9 mouse cellular contexts compared by ENCODE assay signal in the genomic region with DNA sequence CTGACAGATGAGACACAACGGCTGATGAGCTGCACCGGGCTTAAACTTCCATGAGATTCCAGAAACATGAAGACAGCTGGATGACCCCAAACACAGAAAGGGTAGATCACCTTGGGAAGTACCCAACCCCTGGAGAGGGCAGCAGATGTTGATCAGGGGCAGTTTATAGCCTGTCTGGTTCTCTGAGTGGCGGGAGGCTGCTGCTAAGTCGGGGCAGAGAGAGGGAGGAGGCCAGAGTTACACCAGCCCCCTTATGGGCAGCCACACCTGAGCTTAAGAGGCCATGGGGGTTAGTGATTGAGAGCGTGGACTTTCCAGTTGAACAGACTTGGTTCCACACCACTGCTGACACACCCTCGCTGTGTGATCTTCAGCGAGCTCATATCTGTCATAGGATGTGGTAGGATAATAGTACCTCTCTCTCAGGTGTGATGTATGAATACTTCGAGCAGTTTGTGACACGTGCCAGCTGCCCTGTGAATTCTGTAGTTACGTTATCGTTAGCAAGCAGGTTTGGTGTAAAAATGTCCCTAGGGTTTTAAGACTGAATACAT. TPM values are rescaled to one million over a fixed set of nuclear protein-coding genes. Genes with fewer than 3 reads are reported as not detected.
DNase-seq lines count a peak whose midpoint lies in the region; ATAC-seq and TF ChIP-seq lines count a peak whose summit lies in the region.
"Had no signal": no experiment of that assay in that cellular context is flagged by ENCODE, and none has a peak within 500 bp of the region (broad histone marks: within the 10 kb centered on the region; RNA-seq: fewer than 3 reads in every experiment).

No protein-coding gene starts in this region.

- peaks cover 20% of the 10 kb centered on the region for H3K27me3 ChIP-seq in heart, embryonic 10.5 days (ENCODE audit: insufficient read depth, poor library complexity, severe bottlenecking)
- H3K27me3 ChIP-seq in hindbrain, embryonic 12.5 days = peaks cover 22% of the 10 kb centered on the region
- H3K27me3 ChIP-seq in liver, postnatal 0 days (ENCODE audit: insufficient read depth, low read length) = no peaks in the 10 kb centered on the region

- peak; percentile 64 for DNase-seq in heart, embryonic 10.5 days (ENCODE audit: low spot score)
- no peak for DNase-seq in heart, postnatal 10 days
- DNase-seq in A20 (ENCODE audit: low read depth, low spot score) = peak; percentile 51
- DNase-seq in liver, postnatal 0 days = no peak
- no peak for DNase-seq in frontal cortex, postnatal 10 days (ENCODE audit: low spot score in 2 of 2)
- DNase-seq in adrenal gland, postnatal 14 days = no peak
- DNase-seq in thymus, postnatal 14 days = no peak
- DNase-seq: spleen, adult 18-20 months had no signal

- TF ChIP-seq EP300 in liver, postnatal 0 days (IDR thresholded peaks at IDR 0.05; ENCODE audit: low read depth) = no peak

- H3K9me3 ChIP-seq in heart, embryonic 10.5 days = no peaks in the 10 kb centered on the region
- no peaks in the 10 kb centered on the region for H3K9me3 ChIP-seq in hindbrain, embryonic 12.5 days (replicated peaks)
- H3K9me3 ChIP-seq in liver, postnatal 0 days (ENCODE audit: low read length) = no peaks in the 10 kb centered on the region

- peak overlapping the region; percentile 93; the same call in 1 of the 2 replicates for H3K27ac ChIP-seq in heart, embryonic 10.5 days
- no peak overlapping the region for H3K27ac ChIP-seq in hindbrain, embryonic 12.5 days
- H3K27ac ChIP-seq in liver, postnatal 0 days (ENCODE audit: low read depth) = peak overlapping the region; percentile 93; the same call in 1 of the 2 replicates

- peaks cover 17% of the 10 kb centered on the region for H3K4me1 ChIP-seq in heart, embryonic 10.5 days
- H3K4me1 ChIP-seq in hindbrain, embryonic 12.5 days = peaks cover 12% of the 10 kb centered on the region
- peaks cover 17% of the 10 kb centered on the region for H3K4me1 ChIP-seq in liver, postnatal 0 days (ENCODE audit: insufficient read depth)

- H3K36me3 ChIP-seq in heart, embryonic 10.5 days = no peaks in the 10 kb centered on the region
- H3K36me3 ChIP-seq in hindbrain, embryonic 12.5 days = no peaks in the 10 kb centered on the region
- no peaks in the 10 kb centered on the region for H3K36me3 ChIP-seq in liver, postnatal 0 days (replicated peaks; ENCODE audit: insufficient read depth, low read length)

- intact Hi-C loops in heart, postnatal 10 days (cut with DNase I) = no loop called here

- H3K4me3 ChIP-seq in heart, embryonic 10.5 days = peak overlapping the region; percentile 81
- H3K4me3 ChIP-seq in hindbrain, embryonic 12.5 days = peak overlapping the region; percentile 79; the same call in 1 of the 2 replicates
- no peak overlapping the region for H3K4me3 ChIP-seq in liver, postnatal 0 days (ENCODE audit: low read depth, low read length)

- ATAC-seq in hindbrain, embryonic 12.5 days (ENCODE audit: low FRiP score) = no peak
- no peak for ATAC-seq in liver, postnatal 0 days

- H3K4me2 ChIP-seq in hindbrain, embryonic 12.5 days (replicated peaks) = no peak overlapping the region; the same call in 1 of the 2 replicates
- peak overlapping the region; percentile 87; the same call in 1 of the 2 replicates for H3K4me2 ChIP-seq in liver, postnatal 0 days (ENCODE audit: low read depth, low read length)

- no peak overlapping the region for H3K9ac ChIP-seq in hindbrain, embryonic 12.5 days
- H3K9ac ChIP-seq in liver, postnatal 0 days (replicated peaks) = peak overlapping the region; percentile 75

- no peak for TF ChIP-seq CTCF in liver, postnatal 0 days (IDR thresholded peaks at IDR 0.05; ENCODE audit: low read depth)

- 67% methylated on average over 11 of the region's 11 CpGs for WGBS in heart, embryonic 10.5 days
- 73% methylated on average over 11 of the region's 11 CpGs for WGBS in hindbrain, embryonic 12.5 days
- WGBS in liver, postnatal 0 days (ENCODE audit: insufficient replicate concordance) = 70% methylated on average over 11 of the region's 11 CpGs

RNA-seq across cellular contexts. Expression of gene Ppp1r13b, which starts 1.2 kb away (rescaled TPM):
- 13.6 and 16.8 TPM in 2 replicates for polyA plus RNA-seq in heart, embryonic 10.5 days (2016; fragmentation: Nextera tagmentation; extraction: Ambion mirVana)
- total RNA-seq in heart, postnatal 10 days (2021) = 10 to 100 TPM; 23.4 to 26.8 TPM
- polyA plus RNA-seq in hindbrain, embryonic 12.5 days (2016; fragmentation: Nextera tagmentation; extraction: Ambion mirVana) = 18.5 and 21.4 TPM in 2 replicates
- 4.3 and 4.5 TPM in 2 replicates for polyA plus RNA-seq in liver, postnatal 0 days (2015; fragmentation: Nextera tagmentation; extraction: Ambion mirVana)
- 17.5 and 22.0 TPM in 2 replicates for total RNA-seq in adrenal gland, postnatal 14 days (2021)

RNA-seq across cellular contexts. Expression of gene Atp5mpl, which starts 57.7 kb away (rescaled TPM):
- 847 and 1,150 TPM in 2 replicates for polyA plus RNA-seq in heart, embryonic 10.5 days (2016; fragmentation: Nextera tagmentation; extraction: Ambion mirVana)
- 1,000 to 10,000 TPM; 1,429 to 1,432 TPM for total RNA-seq in heart, postnatal 10 days (2021)
- 524 and 615 TPM in 2 replicates for polyA plus RNA-seq in hindbrain, embryonic 12.5 days (2016; fragmentation: Nextera tagmentation; extraction: Ambion mirVana)
- polyA plus RNA-seq in liver, postnatal 0 days (2015; fragmentation: Nextera tagmentation; extraction: Ambion mirVana) = 676 and 694 TPM in 2 replicates
- 533 and 580 TPM in 2 replicates for total RNA-seq in adrenal gland, postnatal 14 days (2021)

Comparison
In these comparisons a context has a peak if more than half of its experiments do, and no peak if none do; other contexts are left out.
1. DNase-seq: peak in heart, embryonic 10.5 days (single experiment) and A20 (single experiment); none in heart, postnatal 10 days (0 of 2), liver, postnatal 0 days (single experiment), frontal cortex, postnatal 10 days (0 of 2), adrenal gland, postnatal 14 days (single experiment) and thymus, postnatal 14 days (single experiment).